8 mouse cellular contexts compared by ENCODE assay signal in the genomic region with DNA sequence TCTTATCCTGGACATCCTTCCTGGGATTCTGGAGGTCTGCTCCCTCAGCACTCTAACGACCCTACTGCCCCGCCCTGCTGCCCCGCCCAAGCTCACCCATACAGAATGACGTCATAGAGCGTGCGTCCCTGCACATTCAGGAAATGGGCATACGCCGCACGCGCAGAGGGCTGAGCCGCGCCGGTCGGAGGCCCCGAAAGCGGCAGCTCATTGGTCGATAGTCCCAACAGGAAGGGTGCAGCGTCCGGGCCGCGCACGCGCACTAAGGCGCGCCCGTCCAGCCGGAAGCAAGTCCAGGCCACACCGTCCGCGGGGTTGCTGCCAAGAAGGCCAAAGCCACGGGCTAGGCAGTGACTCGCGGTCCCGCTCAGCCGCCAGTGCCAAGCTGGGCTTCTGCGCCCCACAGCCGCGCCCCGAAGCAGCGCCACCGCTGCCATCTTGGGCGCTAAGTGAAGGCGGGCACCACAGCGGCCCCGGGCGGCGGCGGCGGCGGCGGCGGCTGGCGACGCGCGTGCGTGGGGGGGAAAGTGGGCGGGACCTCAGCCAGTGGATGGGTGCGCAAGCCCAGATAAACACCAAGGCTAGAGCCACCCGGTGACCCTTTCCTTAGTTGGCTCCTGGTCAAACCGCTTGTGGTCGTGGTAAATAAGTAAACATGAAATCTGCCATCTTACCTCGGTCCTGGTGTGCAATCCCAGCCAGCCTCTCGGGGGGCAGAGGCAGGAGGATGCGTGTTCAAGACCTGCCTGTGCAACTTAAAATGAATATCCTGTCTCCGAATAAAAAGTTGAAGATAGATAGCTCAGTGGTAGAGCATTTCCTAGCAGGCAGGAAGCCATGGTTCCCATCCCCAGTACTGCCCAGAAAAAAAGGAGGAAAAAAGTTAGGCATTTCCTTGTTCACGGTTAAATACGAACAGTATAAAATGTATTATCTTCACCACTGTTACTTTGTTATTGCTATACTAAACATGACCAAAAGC. TPM values are rescaled to one million over a fixed set of nuclear protein-coding genes. Genes with fewer than 3 reads are reported as not detected.
A peak's percentile ranks its signal among the peaks of the same experiment; 100 is the strongest.
DNase-seq lines count a peak whose midpoint lies in the region; ATAC-seq and TF ChIP-seq lines count a peak whose summit lies in the region.

Gene Iba57 (minus strand): TSS at position 485 of the 982 bp plus-strand sequence.

- CTCF ChIA-PET in Patski (lab: Charles Lee), result interaction anchor here (0.8 to 2.1 kb wide), 3 partner anchors 19 to 65 kb away, joined by 3 to 5 read pairs (median 4); no protein-coding TSS in a partner anchor

- in situ Hi-C loops in Patski (cut with MboI; ENCODE audit: low pct_unique_long_range_greater_than_20kb), result no loop called here

- H3K27ac ChIP-seq in hindbrain, embryonic 15.5 days (replicated peaks), result peak within 1 kb of the TSS; percentile 99

- TF ChIP-seq CTCF in Patski (IDR thresholded peaks at IDR 0.05), result no peak

- 4% methylated on average over 66 of the region's 68 CpGs for WGBS in hindbrain, embryonic 15.5 days

- peak within 1 kb of the TSS; percentile 78 for H3K4me2 ChIP-seq in hindbrain, embryonic 15.5 days

- no peaks in the 10 kb centered on the region for H3K9me3 ChIP-seq in hindbrain, embryonic 15.5 days

- DNase-seq in Patski (ENCODE audit: low read depth, low spot score), result peak; percentile 86
- peak; percentile 97 to 98 for DNase-seq in cerebellum, postnatal 14 days
- DNase-seq in frontal cortex, postnatal 25 days (ENCODE audit: low spot score in 2 of 2), result peak; percentile 96 to 97
- peak; percentile 98 for DNase-seq in left cerebral cortex, adult 11 months (ENCODE audit: low spot score)
- peak; percentile 97 to 100 for DNase-seq in lung, postnatal 4 days
- DNase-seq in retina, postnatal 7 days (ENCODE audit: low read depth, low spot score), result peak; percentile 94
- DNase-seq in urinary bladder, adult 2 months (ENCODE audit: low spot score), result peak; percentile 99

- POLR2A ChIA-PET in Patski (lab: Charles Lee), result interaction anchor here (0.6 to 1.6 kb wide), 4 partner anchors 10 to 299 kb away, joined by 3 to 5 read pairs (median 3); no protein-coding TSS in a partner anchor

- no peaks in the 10 kb centered on the region for H3K27me3 ChIP-seq in Patski
- no peaks in the 10 kb centered on the region for H3K27me3 ChIP-seq in hindbrain, embryonic 15.5 days

- H3K4me1 ChIP-seq in hindbrain, embryonic 15.5 days (replicated peaks), result peaks cover 19% of the 10 kb centered on the region

- ATAC-seq in Patski, result peak; percentile 92
- peak; percentile 98 for ATAC-seq in hindbrain, embryonic 15.5 days (ENCODE audit: low FRiP score, low read depth)

- H3K36me3 ChIP-seq in hindbrain, embryonic 15.5 days, result no peaks in the 10 kb centered on the region

- peak within 1 kb of the TSS; percentile 85 for H3K9ac ChIP-seq in hindbrain, embryonic 15.5 days

- H3K4me3 ChIP-seq in hindbrain, embryonic 15.5 days, result peak within 1 kb of the TSS; percentile 65

RNA-seq across cellular contexts. Expression of gene Iba57, which starts in this region (rescaled TPM):
- polyA plus RNA-seq in Patski (2021), result 6.8 TPM
- polyA plus RNA-seq in hindbrain, embryonic 15.5 days (2015; fragmentation: Nextera tagmentation; extraction: Ambion mirVana), result 7.1 and 7.5 TPM in 2 replicates
- 3.8 and 4.0 TPM in 2 replicates for polyA plus RNA-seq in urinary bladder, adult 2 months (2012; rRNA removed)

Comparison
In these comparisons a context has a peak if more than half of its experiments do, and no peak if none do; other contexts are left out.
1. Peak in every context shown above with its lines: DNase-seq, ATAC-seq, H3K4me3 ChIP-seq and H3K27ac ChIP-seq.